Mouse (Mus musculus) spleen, postnatal 36 days (tissue): Measurements from ENCODE around the gene Nectin2.
"Not testable (repeated sequence)": the region's sequence is repeated elsewhere in the genome, so short reads cannot be mapped to it uniquely, and the experiment has no call there.

Experiments
- DNase-seq, 2 experiments: peaks; one replicate each; pipeline ENCODE4 v3.0.0; 2022; ENCODE audit warnings: low spot score in 2 of 2, mixed read lengths in 1 of 2

The Nectin2 gene

GRCm38 (mm10) chr7:19750217-19751069 is at the start of gene Nectin2:
Gene Nectin2 (minus strand): TSS chr7:19750483.
- DNase-seq = peak; percentile 60 to 64

- peak; percentile 85 for DNase-seq
Observed at GRCm38 (mm10) chr7:19796697-19797588, 46.7 kb upstream of the Nectin2 start, which contains the start of gene Cblc. Gene Cblc (minus strand): TSS chr7:19796809.

DNA sequence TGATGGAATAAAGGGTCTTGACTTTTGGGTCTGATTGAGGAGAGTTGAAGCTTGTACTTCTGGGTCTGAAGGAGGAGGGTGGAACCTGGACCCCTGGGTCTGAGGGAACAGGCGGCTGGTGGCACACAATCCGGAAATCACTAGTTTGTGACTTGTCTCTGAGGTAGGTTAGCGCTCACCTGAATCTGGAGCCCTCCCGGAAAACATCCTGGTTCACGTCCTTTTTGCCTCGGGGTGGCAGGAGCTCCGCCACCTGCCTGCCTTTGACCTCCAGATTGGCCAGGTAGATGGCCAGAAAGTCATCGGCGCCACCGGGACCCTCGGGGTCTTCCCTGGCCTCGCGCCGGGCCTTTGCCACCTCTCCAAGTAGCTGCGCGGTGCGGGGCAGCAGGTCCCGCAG is 46.0 kb upstream of the Nectin2 start:
- no peak for DNase-seq

GRCm38 (mm10) chr7:19795236-19795635 is 45.0 kb upstream of the Nectin2 start:
- DNase-seq = no peak

DNA sequence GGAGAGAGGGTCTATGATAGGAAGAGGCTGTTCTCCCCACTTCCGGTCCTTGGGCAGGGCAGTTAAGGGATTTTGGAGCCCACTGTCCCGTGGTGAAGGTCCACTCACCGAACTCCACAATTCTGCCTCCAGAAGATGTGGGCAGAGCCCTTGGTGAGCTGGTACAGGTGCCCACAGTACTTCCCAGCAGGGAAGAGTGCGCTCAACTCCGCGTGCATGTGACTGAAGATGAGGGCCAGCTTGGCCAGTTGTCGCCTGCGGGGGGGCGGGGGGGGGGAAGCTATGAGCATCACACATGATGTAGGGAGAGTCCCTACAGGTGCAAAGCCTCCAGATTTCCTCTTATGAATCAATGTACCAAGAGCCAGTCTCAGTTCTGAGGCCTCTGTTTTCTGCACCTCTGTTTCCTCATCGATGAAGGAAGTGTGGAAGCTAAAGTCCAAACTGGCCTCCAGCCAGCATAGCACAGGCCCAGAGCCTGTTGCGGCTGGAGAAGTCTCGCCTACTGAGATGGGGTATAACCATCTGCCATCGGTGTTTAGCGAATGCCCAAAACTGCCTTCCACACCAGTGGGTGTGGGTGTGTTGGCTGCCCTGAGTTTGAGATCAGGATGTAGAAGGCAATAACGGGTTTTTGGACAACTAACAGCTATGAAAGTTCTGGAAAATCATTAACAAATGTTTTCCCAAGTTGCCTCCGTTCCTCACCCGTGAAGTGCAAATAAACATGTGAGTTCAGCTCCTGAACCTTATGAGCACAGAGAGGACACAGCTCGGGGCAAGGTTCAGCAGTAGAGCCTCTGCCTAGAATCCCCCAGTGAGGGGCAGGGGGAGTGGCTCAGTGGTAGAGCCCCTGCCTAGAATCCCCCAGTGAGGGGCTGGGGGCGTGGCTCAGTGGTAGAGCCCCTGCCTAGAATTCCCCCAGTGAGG is 42.7 kb upstream of the Nectin2 start:
- no peak for DNase-seq

DNA sequence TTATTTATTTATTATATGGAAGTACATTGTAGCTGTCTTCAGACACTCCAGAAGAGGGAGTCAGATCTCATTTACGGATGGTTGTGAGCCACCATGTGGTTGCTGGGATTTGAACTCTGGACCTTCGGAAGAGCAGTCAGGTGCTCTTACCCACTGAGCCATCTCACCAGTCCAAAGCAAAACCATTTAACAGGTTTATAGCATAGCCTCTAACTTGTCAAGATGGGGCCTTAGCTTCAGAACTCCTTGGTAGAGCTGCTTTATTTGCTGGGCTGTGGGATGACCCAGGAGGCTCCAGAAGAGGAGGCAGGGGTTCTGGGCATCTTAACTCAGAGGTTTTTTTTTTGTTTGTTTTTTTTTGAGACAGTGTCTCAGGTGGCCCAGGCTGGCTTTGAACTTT is 41.2 kb upstream of the Nectin2 start:
- DNase-seq = not testable (repeated sequence)

GRCm38 (mm10) chr7:19789904-19790347 is 39.6 kb upstream of the Nectin2 start:
- DNase-seq = peak; percentile 73 to 80

- no peak for DNase-seq
Observed at GRCm38 (mm10) chr7:19785874-19786458, 35.7 kb upstream of the Nectin2 start.

- DNase-seq = no peak
Observed at GRCm38 (mm10) chr7:19784764-19785535, 34.7 kb upstream of the Nectin2 start.

DNA sequence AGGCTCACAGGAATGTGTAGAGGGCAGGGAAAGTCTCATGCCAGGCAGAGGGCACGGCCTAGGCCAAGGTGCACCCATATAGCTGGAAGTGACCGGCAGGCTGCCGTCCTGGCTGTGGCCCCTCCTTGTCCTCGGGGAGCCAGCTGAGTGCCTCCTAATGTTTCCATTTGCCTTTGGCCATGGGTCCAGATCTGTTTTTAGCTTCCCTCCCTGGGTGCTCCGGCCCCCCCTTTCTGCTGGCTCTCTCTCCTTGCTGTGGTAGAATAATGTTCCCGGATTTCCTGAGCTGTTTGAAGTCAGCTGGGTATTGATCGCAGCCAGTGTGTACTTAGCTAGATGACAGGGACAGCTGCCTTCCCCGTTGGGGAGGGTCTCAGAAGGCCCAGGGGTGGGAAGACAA is 33.3 kb upstream of the Nectin2 start:
- no peak for DNase-seq

DNA sequence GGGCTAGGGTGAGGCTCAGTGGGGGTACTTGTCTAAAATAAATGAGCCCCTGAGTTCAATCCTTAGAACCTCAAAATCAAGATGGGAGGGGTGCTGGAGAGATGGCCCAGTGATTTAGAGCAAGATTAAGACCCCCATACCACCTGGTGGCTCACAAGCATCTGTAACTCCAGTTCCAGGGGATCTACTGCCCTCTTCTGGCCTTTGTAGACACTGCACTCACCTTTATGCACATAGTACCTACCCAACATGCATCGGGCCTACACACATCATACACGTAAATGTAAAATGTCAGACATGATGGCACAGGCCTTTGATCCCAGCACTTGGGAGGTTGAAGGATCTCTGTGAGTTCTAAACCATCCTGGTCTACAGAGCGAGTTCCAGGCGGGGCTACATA is 32.4 kb upstream of the Nectin2 start:
- no peak for DNase-seq

GRCm38 (mm10) chr7:19781741-19782140 is 31.5 kb upstream of the Nectin2 start:
- no peak for DNase-seq

- no peak for DNase-seq
Observed at GRCm38 (mm10) chr7:19779903-19780302, 29.6 kb upstream of the Nectin2 start.

DNA sequence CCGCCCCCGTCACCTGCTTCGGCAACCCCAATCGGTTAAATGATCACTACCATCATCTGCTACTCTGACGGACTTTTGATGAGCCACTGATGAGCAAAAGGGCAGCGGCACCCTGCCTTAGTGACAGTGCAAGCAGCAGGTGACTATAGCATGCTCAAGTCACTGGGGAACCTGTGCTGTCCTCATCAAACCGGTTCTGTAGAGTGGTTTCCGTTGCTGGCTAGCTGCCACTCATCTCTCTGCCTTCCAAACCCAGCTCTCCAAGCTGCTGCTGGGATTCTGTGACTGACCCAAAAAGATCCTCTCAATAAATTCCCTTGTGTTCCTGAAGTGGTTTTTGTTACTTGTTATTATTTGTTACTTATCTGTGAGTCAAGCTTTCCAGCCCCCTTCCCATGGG is 28.4 kb upstream of the Nectin2 start:
- DNase-seq = no peak

DNA sequence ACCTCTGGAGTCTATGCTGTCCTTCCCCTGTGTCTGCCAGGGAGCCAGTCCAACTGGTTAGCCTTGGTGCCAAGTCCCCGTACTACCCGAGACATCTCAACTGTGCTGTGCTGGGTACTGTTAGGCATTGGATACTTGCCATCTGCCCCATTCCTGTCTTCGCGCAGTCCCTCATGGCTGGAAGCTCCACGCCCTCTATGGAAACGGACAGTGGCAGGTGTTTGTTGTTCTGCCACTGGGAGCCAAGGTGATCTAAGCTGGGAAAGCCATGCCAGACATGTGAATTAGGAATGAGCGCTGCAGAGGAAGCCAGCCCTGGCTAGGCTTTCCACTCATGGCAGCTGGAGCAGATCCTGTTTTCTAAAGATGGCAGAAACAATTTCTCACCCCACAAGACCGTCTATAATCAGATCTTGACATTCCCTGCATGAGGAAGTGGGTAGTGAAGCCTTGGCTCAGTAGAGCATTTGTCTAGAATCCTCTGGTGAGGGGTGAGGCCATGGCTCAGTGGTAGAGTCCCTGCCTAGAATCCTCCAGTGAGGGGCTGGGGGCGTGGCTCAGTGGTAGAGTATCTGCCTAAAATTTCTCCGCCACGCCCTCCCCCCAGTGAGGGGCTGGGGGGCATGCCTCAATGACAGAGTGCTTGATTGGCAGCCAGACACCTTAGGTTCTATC is 26.9 kb upstream of the Nectin2 start:
- DNase-seq = no peak

DNA sequence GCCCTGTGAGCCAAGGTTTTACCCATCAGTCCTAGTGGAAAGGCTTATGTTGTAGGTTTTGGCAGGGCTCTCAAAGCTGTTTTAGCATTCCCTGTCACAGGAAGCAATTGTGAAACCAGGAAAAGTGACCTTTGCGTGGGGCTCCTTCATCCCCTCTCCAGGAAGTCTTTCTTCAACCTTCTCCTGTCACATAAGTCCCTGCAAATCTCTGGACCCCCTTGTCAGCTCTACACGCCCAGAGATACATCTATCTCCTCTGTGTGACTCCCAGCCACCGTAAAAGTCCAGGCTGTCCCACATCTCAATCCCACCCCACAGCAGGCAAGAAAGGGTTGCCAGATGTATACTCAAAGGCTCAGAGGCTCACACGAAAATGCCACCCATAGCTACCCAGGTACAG is 21.4 kb upstream of the Nectin2 start:
- DNase-seq = no peak

GRCm38 (mm10) chr7:19770984-19771391 is 20.7 kb upstream of the Nectin2 start, which contains the start of gene Bcam:
Gene Bcam (minus strand): TSS chr7:19771016.
- no peak for DNase-seq

DNA sequence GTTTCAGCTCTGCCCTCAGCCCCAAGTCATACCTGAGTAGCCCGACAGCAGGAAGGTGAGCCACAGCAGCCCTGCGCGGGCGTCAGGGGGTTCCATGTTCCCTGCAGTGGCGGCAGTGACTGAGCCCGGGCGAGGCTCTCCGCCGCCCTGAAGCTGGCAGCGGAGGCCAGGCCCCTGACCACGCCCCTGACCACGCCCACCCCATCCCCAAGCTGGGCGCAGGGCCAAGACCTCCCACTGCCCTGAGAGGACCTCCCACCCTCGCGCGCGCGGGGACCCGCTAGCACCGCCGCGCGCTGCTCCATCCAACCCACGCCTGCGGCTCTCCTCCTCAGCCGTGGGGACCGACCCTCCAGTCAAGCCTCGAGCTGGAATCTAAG is 20.1 kb upstream of the Nectin2 start:
- DNase-seq = peak; percentile 39 to 44
